Mouse (Mus musculus) left cerebral cortex, adult 11 months (tissue): Measurements from ENCODE around the gene Dctpp1.

ENCODE experiments used
- DNase-seq: peaks from one replicate; pipeline ENCODE4 v3.0.0; 2022; ENCODE audit warnings: low spot score

Gene Dctpp1

DNA sequence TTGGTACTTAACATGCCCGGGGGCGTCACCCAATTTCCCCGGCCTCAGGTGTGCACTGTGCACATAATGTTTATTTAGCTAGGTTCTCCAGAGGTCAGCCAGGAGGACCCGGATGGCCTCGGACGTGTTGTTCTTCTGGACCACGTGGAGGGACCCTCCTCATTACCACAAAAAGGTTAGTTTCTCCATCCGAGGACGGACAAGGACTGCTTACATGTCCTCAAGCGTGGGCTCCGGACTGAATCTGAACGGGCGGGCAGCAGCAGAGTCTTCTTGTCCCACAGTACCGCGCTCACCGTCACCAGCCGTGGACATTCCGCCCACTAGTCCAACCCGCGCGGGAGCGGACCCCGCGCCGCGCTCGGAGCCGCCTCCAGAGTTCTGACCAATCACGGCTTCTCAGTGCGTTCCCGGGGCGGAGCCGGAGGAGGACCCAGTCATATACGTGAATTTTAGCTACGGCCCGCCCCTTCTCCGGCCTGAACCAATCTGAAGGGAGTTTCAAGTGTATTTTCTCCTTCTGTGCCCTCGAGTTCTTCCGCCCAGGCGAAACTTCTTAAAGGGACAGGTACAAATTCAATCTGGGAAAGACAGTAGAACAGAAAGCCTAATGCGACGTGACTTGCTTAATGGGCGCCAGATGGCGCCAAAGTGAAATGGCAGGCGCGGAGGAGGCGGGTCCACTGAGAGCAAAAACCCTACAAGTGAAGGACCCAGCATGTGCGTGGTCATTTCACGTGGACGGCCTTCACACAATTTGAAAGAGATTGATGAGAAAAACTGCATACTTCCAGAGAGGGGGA is at the start of gene Dctpp1:
TSS of gene Dctpp1 (minus strand) at position 401 of the 803 bp plus-strand sequence.
- DNase-seq = peak; percentile 99

DNA sequence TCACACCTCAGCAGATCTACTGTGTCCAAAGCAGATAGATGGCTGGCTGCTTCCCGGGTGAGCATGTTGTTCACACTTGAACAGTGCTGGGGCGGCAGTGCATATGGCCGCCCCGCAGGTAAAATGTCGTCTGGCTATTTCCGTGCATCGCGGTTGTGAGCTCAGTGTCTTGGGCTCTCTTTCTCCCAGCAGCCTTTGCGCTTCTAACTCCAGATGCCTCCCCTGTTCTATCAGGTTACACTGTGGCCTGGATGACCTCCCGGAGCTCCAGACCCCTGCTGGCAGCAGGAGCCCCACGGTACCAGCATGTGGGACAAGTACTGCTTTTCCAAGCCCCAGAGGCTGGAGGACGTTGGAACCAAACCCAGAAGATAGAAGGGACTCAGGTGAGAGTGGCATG is 49.4 kb upstream of the Dctpp1 start:
- DNase-seq = no peak

DNA sequence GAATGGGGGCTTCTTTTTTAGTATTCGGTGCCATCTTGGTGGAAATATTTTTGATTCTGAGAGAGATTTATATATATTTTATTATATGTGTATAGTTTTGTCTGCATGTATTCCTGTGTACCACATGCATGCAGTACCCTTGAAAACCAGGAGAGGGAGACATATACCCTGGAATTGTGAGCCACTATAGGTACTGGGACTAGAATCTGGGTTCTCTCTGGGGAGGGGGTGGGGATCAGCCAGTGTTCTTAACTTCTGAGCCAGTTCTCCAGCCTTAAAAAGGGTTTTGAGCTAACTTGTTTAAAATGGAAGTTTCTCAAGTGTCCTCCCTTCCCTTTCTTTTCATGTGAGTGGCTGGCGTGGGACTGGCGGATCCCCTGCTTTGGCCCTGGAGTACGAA is 48.4 kb upstream of the Dctpp1 start:
- DNase-seq = peak; percentile 58

DNA sequence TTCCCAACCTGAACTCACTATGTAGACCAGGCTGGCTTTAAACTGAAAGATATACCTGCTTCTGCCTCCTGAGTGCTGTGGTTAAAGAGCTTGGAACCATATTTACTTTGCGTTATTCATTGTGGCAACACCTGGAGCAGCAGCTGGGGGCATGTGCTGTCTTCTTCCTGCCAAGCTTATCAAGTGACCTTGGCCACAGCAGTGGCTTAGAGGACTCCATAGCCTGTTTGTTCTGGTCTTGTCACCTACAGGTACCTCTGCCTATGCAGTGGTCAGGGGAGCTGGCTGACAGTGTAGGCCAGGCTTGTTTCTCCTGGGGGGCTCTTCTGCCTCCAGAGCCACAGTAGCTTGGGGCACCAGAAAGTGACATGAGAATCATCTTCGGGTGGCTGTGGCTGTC is 47.9 kb upstream of the Dctpp1 start:
- no peak for DNase-seq

DNA sequence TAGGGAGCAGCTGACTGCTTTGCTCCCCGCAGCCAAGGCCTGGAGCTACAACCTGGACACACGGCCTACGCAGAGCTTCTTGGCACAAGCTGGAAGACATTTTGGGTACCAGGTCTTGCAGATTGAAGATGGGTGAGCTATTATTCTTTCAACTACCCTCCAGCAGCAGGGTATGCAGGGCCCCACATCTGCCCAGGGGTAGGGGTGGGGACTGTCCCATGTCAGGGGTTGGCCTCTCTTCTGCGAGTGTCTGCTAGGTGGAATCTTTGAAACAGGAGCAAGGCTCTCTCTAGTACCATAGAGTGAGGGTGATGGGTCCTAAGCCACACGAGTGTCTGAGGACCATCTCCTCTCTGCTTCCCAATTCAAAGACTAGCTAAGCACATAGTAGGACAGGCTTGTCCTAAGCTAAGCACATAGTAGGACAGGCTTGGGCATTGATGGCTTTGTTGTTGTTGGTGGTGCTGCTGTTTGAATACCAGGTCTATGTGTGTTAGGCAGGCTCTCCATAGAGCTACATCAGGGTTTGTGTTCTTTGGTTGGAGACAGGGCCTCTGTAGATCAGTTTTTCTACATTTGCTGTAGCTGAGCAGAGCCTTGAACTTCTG is 37.2 kb upstream of the Dctpp1 start:
- DNase-seq = no peak

DNA sequence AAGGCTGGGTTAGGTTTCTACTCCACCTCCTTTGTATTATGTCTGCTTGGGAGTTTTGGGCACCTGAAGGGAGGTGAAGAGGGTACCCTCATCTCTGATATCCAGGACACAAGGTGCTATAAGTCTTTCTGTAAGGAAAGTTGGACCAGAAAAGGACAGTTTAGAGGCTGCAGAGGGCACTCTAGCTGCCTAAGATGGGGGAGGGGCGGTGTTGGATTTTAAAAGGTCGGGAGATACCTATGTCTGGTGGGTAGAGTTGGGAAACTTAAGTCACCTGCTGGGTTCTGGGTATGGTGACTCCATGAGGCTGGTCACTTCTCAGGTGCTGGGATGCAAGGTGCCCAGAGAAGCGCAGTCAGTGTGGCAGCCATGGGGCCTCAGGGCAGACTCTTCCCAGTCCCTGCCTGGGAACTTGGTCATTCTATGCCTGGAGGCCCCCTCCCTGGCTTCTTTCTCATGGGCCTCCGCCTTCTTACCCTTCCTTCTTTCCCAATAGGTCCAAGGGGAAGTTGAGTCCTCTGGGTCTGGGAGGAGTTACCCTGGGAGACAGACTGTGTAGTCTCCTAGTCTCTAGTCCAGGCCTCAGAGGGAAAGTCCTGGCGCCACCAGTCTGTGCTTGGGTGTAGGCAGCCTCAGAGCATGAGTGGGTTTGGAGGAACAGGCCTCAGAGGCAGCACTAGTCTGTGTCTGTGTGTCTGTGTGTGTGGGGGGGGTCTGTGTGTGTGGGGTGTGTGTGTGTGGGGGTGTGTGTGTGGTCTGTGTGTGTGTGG is 36.5 kb upstream of the Dctpp1 start:
- DNase-seq = no peak

DNA sequence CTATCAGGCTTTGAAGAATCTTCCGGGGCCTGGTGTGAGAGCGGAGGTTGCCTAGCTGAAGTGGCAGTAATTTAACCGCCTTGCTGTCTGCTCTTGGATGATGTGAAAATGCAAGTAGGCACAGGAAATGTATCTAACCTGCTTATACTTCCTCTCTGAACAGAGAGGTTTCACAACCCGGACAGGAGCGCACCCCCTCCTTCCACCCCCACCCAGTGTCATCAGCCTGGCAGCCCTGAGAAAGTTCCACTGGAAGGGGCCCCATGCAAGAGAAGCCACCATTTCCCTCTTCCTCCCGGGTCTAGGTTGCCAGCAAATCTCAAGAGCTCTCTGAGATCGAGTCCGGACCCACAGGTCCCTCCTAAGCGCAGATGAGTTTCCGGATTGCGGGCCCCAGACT is 35.6 kb upstream of the Dctpp1 start, which contains the start of gene Itgal:
TSS of gene Itgal (plus strand) at position 163 of the 400 bp plus-strand sequence.
- DNase-seq = no peak

DNA sequence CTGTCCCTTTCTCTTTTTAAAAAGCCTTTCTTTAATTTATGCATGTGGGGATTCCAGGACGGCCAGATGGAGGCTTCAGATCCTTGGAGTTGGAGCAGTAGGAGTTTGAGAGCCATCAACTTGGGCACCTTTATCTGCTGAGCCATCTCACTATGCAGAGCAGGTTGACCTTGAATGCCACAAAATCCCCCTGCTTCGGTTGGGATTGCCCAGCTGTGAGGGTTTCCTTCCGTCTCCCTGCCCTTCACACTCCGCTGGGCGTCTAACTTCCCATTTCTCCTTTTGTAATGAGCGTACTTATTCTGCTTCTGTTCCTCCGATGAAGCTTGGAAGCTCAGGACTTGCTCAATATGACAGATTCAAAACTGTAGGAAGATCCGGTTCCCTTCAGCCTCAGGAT is 29.6 kb upstream of the Dctpp1 start:
- DNase-seq = no peak

DNA sequence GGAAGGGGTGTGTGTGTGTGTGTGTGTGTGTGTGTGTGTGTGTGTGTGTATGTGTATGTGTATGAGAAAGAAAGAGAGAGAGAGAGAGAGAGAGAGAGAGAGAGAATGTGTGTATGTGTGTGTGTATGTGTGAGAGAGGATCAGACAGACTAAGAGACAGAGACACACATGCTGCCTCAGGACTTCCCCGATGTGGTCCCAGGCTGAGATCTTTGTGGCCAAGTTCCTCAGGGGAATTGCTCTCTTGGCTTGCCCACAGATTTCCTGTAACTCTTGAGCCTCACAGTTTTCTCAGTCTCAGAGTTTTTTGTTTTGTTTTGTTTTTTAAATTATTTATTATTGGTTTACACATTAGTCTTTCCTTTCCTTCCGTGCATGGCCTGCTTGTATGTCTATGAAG is 28.8 kb upstream of the Dctpp1 start:
- no peak for DNase-seq

DNA sequence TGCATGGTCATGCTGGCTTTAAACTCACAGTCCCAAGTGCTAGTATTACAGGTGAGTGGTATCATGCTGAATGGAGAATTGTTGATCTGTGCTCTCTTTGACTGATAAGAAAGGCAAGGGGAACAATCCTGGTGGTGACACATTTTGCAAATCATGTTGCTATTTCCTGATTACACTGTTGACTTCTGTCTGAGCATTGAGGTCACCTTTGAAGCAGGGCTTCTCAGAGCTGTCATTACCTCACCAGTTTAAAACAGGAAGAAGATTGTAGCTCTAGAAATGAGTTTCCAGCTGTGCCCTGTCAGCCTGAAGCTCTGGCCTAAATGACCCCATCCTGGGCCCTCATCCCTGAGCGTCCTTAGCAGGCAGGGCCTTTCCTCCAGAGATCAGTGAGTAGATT is 27.4 kb upstream of the Dctpp1 start:
- no peak for DNase-seq

DNA sequence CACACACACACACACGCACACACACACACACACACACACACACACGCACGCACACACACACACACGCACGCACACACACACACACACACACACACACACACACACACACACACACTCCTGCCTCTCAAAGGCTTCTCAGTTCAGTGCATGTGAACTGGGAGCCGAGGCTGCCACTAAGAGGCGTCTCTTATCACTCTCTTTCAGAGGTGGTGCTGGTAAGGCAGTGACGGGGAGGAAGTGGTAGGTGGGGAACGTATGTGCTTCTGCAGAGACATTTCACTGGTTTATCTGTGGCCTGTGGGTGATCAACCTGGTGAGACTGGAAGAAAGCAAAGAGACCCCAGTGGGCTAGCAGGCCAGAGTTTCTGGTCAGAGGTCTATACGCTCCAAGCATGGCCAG is 24.6 kb upstream of the Dctpp1 start:
- DNase-seq = no peak

DNA sequence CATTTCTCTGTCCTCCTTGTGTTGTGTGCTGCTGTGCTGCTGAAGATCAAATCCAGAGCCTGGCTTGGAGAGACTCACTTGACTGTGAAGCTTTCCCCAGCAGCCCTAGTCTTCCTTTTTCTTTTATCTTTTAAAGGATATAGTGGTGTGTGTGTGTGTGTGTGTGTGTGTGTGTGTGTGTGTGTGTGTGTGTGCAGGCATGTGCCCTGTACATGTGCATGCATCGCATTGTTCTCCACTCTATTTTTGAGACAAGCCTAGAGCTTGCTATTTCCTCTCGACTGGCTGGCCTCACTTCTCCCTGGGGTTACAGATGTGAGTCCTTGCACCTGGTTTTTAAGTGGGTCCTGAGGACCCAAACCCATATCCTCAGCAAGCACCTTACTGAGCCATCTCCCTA is 21.7 kb upstream of the Dctpp1 start:
- DNase-seq = no peak

DNA sequence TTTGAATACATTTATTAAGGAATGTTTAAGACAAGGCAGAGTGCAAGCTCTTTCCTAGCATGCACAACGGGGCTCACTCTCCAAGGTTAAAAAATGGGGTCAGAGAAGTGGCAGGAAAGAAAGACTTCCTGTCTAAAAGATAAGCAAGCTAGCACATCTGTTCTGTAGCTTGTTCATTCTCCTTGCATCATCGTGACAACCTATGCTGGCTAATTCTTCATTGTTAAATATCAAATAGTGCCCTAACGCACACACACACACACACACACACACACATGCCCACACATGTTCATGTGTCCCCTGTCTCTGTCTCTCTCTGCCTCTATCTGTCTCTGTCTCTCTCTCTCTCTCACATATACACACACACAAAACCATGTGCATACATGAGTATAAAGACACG is 20.6 kb upstream of the Dctpp1 start:
- no peak for DNase-seq

DNA sequence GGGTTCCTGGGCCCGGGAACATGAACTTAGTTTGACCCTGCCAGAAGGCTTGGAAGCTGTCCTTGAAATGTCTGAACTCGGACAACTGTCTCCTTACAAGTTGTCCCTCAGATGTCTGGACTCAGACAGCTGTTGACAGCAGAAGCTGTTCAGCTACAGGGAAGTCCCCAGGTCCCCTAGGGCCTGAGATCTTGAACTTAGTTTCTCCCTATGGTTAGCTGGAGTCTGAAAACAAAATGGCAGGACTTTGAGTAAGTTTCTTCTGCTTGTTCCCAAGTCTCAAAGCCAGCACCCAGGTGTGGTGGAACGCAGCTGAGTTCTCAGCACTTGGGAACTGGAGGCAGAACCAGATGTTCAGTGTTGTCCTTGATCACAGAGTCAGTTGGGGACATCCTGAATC is 19.6 kb upstream of the Dctpp1 start:
- no peak for DNase-seq

DNA sequence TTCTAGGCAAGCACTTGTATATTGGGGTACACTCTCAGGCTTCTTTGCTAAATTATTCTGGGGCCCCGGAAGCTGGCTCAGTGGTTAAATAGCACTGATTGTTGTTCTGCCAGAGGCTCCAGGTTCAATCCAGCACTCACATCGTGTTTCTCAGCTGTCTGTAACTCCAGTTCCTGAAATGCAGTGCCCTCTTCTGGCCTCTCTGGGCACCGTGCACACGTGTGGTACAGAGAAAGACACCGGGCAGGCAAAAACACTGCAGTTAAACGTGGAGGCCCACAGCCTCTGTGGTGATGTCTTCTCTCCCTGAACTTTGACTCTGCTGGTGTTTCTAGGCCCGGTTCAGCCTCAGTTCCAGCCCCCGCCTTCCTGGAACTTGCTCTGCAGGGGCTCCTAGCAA is 17.8 kb upstream of the Dctpp1 start:
- DNase-seq = no peak

DNA sequence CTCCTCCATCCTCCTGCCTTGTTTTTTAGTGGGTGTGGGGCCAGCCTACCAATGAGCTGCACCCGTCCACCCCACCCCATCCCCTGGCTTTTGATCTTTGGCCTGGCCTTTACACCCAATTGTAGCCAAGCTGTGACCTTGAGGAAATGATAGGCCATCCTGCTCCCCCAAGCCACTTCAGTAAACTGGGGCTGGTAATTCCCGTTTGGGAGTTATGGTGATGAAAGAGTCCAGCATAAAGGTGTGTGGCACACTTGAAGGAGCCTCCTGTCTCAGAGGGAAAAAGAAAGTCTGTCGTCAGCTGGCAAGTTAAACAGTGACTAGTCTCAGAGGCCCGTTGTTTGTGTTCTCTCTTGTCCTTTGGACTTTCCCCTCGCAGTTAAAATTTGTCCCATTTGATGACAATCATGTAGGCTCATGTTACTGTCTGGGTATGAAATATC is 16.0 kb upstream of the Dctpp1 start:
- DNase-seq = no peak

DNA sequence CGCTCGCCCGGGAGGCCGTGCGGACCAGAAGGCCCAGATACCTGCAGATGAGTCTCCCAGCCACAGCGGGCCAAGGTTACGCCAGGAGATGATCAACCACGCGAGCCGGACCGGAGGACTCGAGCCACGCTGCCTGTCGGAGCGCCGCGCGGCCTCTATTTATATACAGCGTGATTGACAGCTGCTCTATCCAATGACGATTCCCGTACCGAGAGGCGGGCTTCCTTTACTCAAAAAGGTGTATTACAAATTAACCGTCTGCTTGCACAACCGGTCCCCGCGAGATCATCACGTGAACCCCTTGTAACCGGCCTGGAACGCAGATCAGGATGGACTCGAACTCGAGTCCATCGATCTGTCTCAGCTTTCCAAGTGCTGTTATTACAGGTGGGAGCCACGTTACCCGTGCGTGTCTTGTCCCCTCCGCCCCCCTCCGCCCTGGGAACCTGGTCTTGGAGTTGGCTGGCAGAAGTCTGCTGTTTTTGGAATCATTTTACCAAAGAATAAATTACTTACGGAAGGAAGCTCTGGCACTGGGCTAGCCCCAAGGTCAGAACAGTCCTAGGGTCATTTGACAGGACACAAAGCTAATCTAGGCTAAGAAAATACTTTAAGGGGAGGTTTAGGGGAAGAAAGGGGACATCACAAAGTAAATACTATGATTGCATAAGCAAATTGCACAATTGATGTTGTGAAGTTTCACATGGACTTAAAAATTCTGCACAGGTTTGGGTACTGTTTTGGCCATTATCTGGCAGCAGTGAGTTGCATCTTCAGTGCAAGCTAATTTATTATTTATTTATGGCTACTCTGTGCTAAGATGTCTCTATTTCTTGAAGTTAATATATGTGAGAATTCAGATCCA is 13.6 kb upstream of the Dctpp1 start, which contains the start of gene Sephs2:
TSS of gene Sephs2 (minus strand) at position 131 of the 865 bp plus-strand sequence.
- DNase-seq = peak; percentile 93

DNA sequence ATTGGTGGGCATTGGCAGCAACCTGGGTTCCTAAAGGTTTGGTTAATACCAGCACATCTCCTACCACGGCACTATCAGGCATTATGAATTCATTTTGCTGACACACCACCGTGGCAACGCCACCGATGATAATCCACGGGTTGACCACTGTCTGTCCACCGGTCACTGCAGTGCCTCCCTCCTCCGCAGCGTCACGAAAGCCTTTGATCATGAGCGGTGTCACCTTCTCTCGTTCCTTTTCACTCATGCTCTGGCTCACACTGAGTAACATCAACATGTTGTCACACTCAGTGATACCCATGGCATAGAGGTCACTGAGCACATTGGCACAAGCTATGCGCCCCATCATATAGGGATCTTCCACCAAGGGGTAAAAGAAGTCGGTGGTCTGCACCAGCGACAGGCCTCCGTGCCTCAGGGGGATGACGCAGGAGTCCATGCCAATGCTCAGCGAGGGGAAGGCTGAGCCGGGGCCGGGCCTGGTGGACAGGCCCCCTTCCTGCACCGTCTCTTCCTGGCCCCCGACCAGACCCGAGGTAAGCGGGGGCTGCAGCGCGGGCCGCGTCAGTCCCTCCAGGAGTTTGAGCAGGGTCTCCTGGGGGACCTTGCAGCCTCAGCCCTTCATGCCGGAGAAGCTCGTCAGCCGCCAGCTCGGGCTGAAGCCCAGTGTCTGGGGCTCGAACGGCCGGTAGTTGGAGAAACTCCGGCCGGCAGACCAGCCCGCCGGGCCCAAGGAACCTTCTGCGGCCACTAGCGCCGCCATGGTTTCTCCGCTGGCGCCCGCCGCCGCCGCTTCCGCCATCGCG is 12.8 kb upstream of the Dctpp1 start:
- no peak for DNase-seq

DNA sequence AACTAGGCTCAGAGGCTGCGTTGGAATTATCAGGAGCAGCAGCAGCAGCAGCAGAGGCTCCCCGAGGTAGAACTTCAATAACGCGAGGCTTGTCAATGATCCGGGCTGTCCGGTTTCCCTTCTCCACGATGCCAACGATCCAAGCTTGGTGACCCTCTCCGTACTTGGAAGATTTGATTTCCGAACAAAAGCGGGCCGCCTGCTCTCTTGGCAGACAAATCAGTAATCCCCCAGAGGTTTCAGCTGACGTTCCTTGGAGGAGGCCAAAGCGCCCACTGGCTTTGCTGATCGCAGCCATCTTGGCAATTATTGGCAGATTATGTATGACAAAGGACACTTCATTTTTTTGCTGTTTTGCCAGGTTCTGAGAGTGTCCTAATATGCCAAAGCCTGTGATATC is 12.1 kb upstream of the Dctpp1 start:
- DNase-seq = no peak

DNA sequence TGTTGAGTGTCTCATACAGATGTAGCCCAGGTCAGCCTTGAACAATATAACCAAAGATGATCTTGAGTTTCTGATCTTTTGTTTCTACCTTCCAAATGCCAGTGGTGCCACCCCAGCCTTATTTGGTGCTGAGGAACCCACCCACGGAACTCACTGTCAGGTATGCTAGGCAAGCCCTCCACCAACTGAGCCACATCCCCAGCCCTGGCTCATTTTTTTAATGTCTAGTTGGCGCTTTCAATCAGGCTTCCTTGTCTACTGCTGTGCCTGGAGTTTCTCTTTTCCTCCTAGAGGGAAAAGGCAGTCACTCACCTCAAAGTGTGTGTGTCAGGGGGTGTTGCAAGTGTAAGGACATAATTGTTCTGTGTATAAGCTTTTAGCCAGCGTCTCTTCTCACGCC is 10.6 kb upstream of the Dctpp1 start:
- DNase-seq = no peak

DNA sequence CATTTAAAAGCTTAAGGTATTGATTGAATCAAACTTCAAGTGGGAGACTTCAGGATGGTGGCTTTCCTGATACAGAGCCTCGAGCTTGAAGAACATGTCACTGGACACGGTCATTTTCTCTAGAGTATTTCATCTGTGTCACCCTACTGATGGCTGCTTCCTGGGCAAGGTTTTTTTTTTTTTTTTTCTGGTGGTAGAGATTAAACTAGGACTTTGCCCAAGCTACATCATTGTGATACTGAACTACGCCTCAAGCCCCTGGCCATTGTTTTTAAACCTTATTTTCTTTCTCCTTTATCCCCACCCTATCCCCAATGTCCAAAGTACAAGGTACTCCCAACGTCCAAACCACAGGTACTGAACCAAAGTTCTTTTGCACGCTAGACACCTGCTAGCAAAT is 10.2 kb upstream of the Dctpp1 start:
- DNase-seq = no peak
